Mouse (Mus musculus) lung, postnatal 0 days (tissue): Measurements from ENCODE around the gene Primpol.

Source experiments
- CTCF ChIP-seq: IDR thresholded peaks from 2 replicates; pipeline ENCODE4 v1.5.1; 2016; ENCODE audit warnings: antibody characterized with exemption, mild to moderate bottlenecking
- EP300 ChIP-seq: IDR thresholded peaks from 2 replicates; pipeline ENCODE4 v1.6.1; 2016; ENCODE audit warnings: antibody characterized with exemption, mild to moderate bottlenecking, control low read depth

GRCm38 (mm10) chr8:46526821-46527220 is 90.2 kb downstream of the Primpol start:
- no peak for TF ChIP-seq CTCF
- TF ChIP-seq EP300 = no peak
